Mouse (Mus musculus): ENCODE results near the gene Mtmr12.

DNA sequence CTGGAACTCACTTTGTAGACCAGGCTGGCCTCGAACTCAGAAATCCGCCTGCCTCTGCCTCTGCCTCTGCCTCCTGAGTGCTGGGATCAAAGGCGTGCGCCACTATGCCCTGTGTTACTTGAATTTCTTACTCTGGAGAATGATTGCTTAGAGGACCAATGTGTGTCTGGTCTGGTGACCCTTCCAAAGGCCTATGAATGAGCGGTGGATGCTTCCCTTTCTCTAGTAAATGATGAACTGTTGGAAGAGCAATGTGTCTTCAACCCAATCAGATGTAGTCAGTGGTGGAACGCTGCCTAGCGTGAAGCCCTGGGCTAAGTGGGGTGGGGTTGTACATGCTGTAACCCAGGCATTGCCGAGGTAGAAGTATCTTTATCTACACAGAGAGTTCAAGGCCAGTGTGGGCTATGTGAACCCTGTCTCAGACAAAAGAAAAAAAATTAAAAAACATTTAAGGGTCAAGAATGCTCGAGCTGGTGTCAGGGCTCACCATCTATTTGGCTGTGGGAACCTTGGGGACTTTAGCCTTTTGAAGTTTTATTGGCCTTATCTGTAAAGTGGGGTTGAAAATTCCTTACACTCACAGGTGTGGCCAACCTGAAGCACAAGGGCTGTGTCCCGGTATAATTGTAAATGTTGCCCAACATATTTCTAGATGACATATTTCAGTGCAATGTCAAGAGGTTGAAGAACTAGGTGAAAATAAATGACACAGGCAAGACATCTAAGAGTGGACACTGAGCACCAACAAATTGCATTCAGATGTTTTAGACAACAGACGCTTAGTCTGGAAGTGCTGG, 14.0 kb downstream of the Mtmr12 start:
- no peak for TF ChIP-seq CTCF (IDR thresholded peaks at IDR 0.05; ENCODE audit: control insufficient read depth, insufficient read depth, low read length)
- TF ChIP-seq POLR2A (IDR thresholded peaks at IDR 0.05; ENCODE audit: borderline replicate concordance, control insufficient read depth, low read depth, low read length): no peak

All from bone marrow, adult 2 months (tissue).